In the genomic region with DNA sequence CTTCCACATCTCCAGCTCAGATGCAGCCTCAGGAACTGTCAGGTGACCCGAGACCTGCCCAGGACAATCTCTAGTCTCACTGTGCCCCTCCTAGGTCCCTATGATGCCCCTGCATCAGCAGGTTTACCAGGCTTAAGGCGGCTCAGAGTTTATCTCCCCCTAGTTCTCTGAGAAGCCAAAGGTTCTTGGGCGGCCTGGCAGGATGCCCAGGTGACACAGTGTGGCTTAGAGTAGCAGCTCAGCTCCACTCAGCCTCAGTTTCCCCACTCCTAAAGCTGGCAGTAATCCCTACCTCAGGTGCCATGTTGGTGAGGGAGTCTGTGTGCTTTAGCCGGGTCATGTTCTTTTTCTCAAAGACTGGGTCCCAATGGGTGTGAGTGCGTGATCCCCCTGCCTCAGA, we compare ENCODE assay signal across 1 mouse cellular context.
TF ChIP-seq lines count a peak whose summit lies in the region.

No protein-coding gene starts in this region.

TF ChIP-seq in MEL, 35 proteins besides CTCF, POLR2A, EP300 and RAD21 (continued from another document):
- TF ChIP-seq ZKSCAN1 (IDR thresholded peaks at IDR 0.05; ENCODE audit: low read depth, low read length): no peak
- no peak for TF ChIP-seq CHD2 (IDR thresholded peaks at IDR 0.05; ENCODE audit: low read length)
- no peak for TF ChIP-seq MXI1 (IDR thresholded peaks at IDR 0.05; ENCODE audit: low read depth, low read length)
- TF ChIP-seq MAX (IDR thresholded peaks at IDR 0.05; ENCODE audit: low read length): no peak
- TF ChIP-seq RCOR1 (IDR thresholded peaks at IDR 0.05; ENCODE audit: low read depth, low read length): no peak
- no peak for TF ChIP-seq CHD1 (IDR thresholded peaks at IDR 0.05; ENCODE audit: low read depth, low read length)
- no peak for TF ChIP-seq ELF1 (IDR thresholded peaks at IDR 0.05; ENCODE audit: low read depth, low read length)
